Mouse (Mus musculus) spleen, adult 2 months (tissue): Measurements from ENCODE around the gene Vmn2r43.
"Not testable (repeated sequence)": the region's sequence is repeated elsewhere in the genome, so short reads cannot be mapped to it uniquely, and the experiment has no call there.

Experiments used
- CTCF ChIP-seq: fragments of 200-500 bp; IDR thresholded peaks from 2 replicates; pipeline ENCODE4 v1.5.1; 2011; ENCODE audit warnings: mild to moderate bottlenecking, inconsistent platforms; ENCODE audit not compliant: insufficient read depth, insufficient read length, insufficient replicate concordance; ENCODE audit errors: extremely low read depth
- POLR2A ChIP-seq: fragments of 200-500 bp; IDR thresholded peaks from 2 replicates; pipeline ENCODE4 v1.6.1; 2011; ENCODE audit warnings: low read depth, low read length, inconsistent platforms

DNA sequence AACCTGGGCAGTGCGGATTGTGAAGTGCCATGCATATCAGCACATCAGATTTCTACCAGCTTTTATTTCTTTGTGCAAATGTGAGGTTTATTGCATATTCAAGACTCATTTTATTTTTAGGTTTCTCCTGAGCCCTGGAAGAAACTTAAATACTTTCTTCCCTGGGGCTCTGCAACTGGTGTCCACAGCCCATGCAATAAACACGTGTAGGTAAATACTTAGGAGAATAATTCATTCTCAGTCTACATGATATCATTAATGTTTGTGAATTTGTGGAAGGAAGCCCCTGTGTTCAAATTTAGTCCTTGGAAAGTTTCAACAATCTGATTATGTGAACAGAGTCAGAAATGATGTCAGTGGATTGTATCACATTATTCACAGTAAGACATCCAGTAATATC lies 60.2 kb downstream of the Vmn2r43 start, which contains the start of gene Vmn2r42:
- not testable (repeated sequence) for TF ChIP-seq POLR2A, CTCF
